Mouse (Mus musculus) skeletal muscle tissue, adult 2 months (tissue): ENCODE data around the gene Paqr7.

ENCODE experiments used
- DNase-seq: peaks from one replicate; pipeline ENCODE4 v3.0.0-alpha.2; 2012; ENCODE audit warnings: low read depth, low spot score

The Paqr7 gene

DNA sequence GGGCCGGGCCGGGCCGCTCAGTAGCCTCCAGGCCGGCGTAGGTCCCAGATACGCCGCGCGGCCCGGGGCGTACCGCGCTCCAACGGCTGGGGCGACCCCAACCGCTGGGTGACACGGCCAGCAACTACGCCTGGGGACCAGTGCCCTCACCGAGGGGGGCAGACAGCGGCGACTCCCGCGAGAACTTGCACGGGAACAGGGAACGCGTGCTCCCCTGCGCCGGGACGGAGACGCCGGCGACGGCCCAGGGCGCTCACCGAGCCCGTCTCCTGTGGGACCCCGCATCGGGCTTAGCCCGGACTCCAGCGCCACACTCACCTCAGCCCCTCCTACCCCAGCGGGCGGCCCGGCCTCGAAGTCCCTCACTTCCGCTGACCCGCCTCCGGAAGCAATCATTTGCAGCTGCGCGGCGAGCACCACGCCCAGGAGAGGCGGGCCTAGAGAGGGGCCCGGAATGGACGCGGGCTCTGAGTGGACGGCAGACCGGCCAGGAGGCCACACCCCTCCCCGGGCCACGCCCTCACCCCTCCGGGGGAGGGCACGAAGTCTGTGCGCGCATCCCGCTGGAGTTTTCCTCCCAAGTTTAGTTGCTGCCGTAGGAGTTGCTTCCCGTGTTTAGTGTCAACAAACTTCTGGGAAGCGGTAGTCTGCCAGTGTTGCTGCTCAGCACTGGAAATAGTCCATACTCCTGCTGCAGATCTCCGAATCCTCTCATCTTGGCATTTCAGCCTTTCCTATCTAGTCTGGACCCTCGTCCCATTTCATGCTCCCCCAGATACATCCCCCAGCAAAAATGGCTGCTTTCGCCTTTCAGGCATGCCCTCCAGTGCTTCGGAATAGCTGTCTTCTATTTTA lies 38.7 kb downstream of the Paqr7 start, which contains the start of gene Mtfr1l:
TSS of gene Mtfr1l (minus strand) at position 456 of the 855 bp plus-strand sequence.
- peak; percentile 95 for DNase-seq

DNA sequence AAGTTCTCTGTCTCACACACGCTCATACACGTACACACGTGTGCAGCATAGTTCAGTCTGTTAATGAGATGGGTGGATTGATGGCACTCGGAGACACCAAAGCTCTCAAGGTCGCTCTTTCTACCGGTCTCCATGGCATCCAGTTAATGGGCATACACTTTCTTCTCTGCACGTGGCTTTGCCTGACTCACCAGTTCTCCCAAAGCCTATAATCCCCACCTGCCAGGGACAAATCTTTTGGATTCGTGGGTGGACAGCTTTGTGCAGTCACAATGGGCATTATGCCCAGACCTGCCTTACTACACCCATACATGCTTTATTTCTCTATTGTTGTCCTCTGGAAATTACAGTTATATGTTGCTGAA lies 39.3 kb downstream of the Paqr7 start:
- no peak for DNase-seq

DNA sequence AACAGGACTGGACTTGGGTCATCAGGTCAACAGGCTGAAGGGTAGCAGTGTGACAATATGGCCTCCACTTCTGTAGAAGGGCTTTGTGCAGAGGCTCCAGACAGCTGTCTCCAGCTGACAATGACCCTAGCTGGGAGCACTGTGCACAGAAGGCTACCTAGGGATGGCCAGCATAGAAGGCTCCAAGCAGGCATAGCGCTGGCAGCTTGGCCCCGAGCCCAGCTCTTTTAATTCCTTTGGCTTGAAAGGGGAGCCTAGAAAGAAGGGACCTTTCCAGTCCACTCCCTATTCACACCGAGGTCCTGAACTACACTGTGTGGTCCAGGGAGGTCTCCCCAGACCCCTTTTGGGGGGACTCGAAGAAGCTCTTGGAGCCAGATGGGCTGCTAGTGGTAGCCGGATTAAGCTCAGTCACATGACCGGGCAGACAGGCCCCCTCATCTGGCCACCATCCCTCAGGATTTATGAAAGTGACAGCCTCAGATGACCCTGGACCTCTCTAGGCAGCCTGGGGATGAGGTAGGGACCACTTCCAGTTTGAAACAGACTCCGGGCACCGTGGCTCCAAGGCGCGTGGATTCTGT lies 42.6 kb downstream of the Paqr7 start:
- no peak for DNase-seq

DNA sequence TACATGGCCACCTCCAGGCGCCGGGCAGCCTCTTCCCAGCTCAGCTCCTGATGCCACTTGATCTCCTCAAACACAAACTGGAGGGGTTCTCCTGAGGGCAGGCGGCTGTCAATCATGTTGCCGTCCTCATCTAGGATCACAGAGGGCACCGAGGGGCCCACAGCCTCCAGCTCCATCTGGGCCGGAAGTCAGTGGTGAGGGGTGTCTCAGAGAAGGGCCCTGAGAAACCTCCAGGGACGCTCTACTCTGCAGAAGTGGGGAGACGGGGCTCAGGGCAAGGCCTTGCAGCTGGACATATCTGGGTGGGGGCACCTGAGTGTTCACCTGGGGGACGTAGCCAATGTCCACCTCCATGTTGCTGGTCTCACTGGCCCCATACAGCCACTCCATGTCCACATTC lies 46.2 kb downstream of the Paqr7 start:
- no peak for DNase-seq

DNA sequence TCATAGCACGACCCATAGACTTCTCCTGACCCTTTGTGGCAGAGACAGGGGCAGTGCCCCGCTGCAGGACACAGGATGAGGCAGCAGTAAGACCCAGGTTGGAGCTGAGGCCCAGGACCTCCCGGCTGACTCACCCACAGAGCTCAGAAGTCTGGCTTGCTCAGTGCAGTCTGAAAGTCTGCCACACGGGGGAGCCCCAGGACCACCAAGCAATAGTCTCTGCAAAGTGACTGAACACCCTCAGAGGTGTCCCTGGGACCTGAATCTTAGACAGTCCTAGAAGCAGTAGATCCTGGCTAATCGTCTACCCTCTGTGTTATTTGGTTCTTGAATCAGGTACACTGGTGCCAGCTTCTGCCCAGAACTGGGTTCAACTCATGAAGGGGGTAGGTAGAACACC lies 46.8 kb downstream of the Paqr7 start:
- DNase-seq = peak; percentile 86

DNA sequence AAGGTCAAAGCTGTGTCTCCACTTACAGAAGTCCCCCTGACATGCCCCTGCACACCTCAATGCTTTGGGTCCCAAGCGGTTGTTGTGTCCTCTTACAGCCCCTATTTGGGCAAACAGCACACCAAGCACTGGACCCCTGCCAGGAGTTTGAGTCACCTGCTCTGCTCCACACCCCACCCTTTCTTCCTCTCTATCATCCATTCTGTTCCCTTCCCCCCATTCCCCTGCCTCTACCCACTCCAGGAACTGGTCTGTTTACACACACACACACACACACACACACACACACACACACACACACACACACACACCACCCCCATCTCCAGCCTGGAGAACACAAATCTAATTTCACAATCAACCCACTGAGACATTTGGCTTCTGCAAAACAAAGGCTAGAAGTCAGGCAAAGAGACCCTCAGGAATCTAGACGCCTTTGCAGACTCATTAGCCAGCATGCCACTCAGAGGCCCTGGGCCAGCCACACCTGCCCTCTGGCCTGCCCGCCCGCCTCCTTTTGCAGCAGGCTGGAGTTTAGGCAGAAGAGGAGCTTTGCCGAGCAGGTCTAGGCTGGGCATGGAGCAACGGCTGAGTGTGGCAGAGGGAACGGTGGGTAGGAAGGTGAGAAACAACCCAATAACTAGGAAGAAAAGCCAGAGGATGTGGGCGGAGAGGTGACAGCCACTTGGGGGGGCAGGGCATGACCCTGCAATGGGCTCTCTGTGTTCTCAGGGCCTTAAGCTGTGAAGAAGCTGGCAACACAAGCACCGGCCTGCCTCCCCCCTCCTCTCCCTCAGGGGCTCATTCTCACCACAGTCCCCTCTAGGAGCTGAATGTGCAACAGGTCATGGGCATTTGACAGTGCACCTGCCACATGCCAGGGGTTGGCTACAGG lies 50.6 kb downstream of the Paqr7 start:
- DNase-seq = no peak

DNA sequence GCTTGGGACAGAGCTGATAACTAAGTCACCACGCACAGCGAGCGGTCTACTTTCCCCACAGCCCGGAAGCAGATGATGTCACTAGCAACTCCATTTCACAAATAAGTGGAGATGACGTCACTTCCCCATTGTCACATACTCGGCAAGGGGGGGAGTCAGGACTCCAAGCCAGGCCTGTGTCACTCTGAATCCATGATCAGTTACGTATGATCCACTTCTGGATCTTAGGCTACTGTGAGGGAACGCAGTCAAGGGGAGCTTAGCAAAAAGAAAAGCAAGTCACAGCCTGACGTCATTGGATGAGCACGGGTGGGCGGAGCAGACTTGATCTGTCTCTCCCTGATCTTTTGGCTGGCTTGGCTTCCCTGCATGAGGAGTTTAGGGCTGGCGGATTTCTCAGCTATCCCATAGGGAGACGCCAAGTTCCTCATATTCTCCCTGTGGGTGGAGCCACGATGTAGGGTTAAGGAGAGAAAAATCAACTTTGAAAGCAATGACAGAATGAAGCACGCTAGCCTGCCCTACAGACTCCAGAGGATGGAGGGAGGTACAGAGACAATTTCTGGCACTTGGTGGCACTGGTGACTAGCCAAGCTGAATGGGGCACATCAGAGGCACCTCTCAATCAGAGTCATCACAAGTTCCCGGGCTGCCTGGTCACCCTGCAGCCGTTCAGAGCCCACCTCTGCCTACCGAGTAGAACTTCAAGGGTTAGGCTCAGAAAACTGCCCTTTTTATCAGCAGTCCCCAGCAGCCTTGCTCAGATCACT lies 51.9 kb downstream of the Paqr7 start:
- peak; percentile 53 for DNase-seq

DNA sequence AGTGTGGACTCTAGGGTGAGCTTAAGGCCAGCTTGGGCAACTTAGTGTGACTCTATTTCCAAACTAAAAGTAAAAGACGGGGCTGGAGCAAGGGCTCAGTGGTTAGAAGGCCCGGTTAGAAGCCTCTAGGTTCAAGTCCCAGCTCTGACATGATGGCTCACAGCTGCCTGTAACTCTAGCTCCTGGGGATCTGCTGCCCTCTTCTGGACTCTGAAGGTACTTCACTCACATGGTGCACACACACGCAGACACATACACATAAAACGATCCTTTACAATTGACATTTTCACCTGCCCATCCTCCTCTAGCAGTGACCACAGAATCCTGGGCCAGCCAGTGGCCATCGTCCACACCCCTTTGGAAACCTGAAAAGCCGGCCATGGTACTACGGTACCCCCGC lies 53.4 kb downstream of the Paqr7 start:
- DNase-seq = no peak

DNA sequence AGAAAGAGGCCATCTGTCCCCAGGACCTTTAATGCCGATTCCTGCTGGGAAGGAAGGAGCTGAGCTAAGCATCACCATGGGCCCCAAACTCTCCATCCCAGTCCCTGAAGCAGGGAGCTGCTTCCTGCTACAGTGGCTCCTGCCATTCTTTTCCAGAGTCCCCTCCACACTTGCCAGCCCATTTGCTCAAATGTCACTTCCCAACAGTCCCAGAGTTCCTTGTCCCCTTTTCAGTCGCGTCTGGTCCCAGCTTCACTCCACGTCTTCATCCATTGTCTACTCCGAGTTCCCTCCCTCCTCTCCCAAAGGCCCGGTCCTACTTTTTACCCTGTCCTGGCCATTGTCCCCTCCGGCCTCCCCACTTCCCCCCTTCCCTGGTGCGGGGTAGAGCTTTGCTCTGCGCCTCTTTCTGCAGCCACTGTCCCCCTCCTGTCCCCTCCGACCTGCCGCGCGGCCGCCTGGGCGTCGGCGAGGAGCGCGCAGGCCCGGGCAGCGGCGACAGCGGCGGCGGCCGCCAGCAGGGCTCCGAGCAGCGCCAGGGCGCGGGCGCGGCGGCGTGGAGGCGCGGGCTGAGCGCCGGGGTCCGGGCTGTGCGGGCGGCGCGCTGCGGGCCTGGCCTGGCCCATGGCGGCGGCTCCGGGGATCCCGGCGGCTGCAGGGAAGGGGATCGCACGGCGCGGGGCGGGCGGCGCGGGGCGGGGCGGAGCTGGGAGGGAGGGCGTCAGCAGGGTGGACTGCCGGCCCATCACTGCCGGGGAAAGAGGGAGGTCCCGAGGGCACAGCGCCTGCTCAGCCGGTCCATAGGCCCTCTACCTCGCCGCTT lies 55.2 kb downstream of the Paqr7 start, which contains the start of gene Selenon:
TSS of gene Selenon (minus strand) at position 673 of the 823 bp plus-strand sequence.
- no peak for DNase-seq

DNA sequence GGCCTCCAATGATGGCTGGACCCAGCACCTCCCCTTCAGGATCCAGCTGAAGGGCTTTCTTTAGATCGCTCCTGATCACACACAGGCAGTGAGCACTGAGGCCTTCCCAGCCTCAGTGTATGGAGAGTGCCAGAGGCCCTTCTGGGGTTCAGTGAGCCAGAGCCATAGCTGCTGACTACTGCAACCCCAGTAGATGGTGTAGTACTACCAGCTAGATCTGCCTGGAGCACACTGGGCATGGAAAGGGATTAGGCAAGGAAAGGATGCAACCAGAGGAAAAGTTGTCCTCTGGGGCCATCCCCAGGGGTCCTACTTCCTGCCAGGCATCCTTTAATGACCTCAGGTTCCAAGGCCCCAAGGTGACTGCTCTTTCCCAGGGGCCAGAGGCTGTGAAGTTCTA lies 57.1 kb downstream of the Paqr7 start:
- no peak for DNase-seq

DNA sequence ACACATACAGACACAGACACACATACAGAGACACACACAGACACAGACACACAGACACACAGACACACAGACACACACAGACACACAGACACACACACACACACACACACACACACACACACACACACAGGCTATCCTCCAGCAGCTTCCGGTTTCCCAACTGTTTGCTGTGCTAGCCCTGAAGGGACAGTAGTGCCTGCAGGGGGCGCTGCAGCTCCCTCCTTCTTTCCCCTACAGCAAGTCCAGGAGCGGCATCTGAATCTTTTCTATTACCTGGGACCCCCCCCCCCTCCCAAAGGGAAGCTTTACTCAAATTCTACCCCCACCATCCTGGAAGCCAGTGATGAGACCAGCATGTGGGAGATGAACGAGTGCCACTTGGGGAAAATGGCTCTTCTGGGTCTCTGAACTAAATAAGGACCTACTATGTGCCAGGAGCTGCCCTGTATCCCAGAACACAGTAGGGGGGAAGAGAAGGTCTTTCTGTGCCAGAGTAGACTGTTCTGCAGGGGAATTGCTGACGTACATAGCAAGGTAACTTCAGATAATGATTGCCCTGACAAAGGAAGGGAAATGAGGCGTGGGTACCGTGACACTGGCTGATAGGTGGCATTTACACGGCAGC lies 59.6 kb downstream of the Paqr7 start:
- no peak for DNase-seq

DNA sequence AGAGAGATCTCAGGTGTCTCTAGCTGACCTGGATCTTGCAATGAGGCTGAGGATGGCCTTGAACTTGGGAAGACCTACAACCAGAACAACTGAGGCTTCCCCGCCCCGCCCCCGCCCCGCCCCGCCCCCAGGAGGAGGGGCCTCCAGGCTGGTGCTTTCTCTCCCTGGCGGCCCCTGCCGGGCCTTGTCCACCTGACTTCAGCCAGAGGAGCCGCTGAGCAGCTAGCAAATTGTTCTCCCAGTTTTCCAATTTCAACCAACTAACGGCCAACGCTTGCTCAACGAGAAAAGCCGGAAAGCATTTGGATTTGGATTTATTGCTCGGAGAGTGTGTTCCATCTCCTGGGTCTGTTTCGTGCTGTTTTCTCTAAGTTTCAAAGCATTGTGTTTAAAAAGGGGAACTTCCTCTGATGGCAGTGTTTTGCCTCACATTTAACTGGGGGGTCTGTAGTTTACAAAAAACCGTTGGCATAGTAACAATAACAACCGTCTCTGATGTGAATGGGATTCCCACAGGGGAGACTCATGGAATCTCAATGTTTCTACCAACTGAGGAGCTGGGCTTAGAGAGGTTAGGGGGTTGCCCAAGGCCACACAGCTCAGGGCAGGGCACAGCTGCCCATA lies 61.2 kb downstream of the Paqr7 start:
- no peak for DNase-seq

DNA sequence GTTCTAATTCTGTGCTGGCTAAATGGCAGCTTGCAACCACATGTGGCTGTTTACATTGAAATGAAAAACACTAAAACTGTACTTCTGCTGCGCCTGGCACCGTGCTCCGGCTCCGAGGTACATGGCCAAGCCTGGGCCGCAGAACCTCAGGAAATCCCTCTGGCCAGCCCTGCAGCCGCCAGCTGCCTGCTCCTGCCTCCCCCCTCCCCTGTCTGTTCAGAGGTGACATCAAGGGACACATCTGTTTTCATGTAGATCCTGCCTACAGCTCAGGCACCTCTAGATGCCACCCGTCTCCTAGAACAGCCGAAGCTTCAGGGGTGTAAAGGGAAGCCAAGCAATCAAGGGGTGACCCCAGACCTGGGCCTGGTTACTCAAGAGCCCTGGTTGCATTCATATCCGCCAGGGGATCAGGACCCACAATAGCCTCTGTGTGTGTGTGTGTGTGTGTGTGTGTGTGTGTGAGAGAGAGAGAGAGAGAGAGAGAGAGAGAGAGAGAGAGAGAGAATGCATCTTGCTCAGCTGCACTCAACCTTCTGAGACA lies 62.1 kb downstream of the Paqr7 start:
- no peak for DNase-seq

DNA sequence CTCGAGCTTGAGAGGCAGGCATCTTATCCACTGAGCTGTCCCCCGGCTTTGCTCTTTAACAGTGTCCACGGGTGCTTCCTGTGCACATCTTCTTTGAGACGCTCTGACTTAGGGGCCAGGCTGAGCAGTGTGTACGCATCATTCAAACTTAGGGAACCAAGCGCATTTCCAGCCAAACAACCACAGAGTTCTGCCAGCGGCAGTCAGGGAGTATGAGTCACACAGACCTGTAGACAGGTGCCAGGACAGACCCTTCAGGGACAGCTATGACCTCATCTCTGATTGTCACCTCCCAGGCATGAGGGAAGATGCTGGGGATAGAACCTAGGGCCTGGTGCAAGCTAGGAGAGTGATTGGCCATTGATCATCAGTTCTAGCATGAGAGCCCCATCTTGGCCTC lies 62.7 kb downstream of the Paqr7 start:
- DNase-seq = no peak
